Mouse (Mus musculus) forebrain, embryonic 16.5 days (tissue): ENCODE measurements around the gene Prkd3. TPM values are rescaled to one million over a fixed set of nuclear protein-coding genes. Genes with fewer than 3 reads are reported as not detected.

ENCODE experiments used
- ATAC-seq: fragments of 200-750 bp; cut with Nextera tagmentation; 2 replicates; pipeline ENCODE4 v1.8.0; 2017; ENCODE audit warnings: mild to moderate bottlenecking, moderate library complexity
- H3K27ac ChIP-seq: fragments of 300-500 bp; sonication (generic); 2 replicates; pipeline ENCODE4 v1.5.1; 2014; ENCODE audit warnings: low read length, control low read depth
- H3K27me3 ChIP-seq: fragments of 300-500 bp; sonication (generic); replicated peaks from 2 replicates; pipeline ENCODE4 v1.6.1; 2014; ENCODE audit warnings: low read length; ENCODE audit not compliant: control insufficient read depth, insufficient read depth
- H3K36me3 ChIP-seq: fragments of 300-500 bp; sonication (generic); 2 replicates; pipeline ENCODE4 v1.6.1; 2014; ENCODE audit not compliant: control insufficient read depth, insufficient read depth
- H3K4me1 ChIP-seq: fragments of 300-500 bp; sonication (generic); replicated peaks from 2 replicates; pipeline ENCODE4 v1.6.1; 2014; ENCODE audit warnings: low read length; ENCODE audit not compliant: control insufficient read depth, insufficient read depth
- H3K4me2 ChIP-seq: fragments of 300-500 bp; sonication (generic); 2 replicates; pipeline ENCODE4 v1.6.1; 2014; ENCODE audit warnings: mild to moderate bottlenecking, low read length, control low read depth
- H3K4me3 ChIP-seq: fragments of 300-500 bp; sonication (generic); replicated peaks from 2 replicates; pipeline ENCODE4 v1.5.1; 2014; ENCODE audit warnings: mild to moderate bottlenecking, low read length, control low read depth
- H3K9ac ChIP-seq: fragments of 300-500 bp; sonication (generic); replicated peaks from 2 replicates; pipeline ENCODE4 v1.6.1; 2014; ENCODE audit warnings: low read depth, low read length, control low read depth
- H3K9me3 ChIP-seq: fragments of 300-500 bp; sonication (generic); 2 replicates; pipeline ENCODE4 v1.6.1; 2016; ENCODE audit warnings: low read length; ENCODE audit not compliant: control insufficient read depth
- WGBS: fragments of 180-500 bp; shearing (Covaris S2); extraction: QIAGEN DNeasy Blood & Tissue Kit; methylation state at CpG from one replicate; pipeline ENCODE4 v1.1.7; 2014; 5-methylcytosine and 5-hydroxymethylcytosine counted together
- polyA plus RNA-seq: library from polyadenylated mRNA; unstranded; fragments of >200 nt; fragmentation: Nextera tagmentation; extraction: Ambion mirVana; gene quantifications from 2 replicates; pipeline ENCODE4 v1.2.1, GENCODE M21; 2015

Gene Prkd3
- polyA plus RNA-seq, 1 experiment from 2014 or later: 27.0 TPM

DNA sequence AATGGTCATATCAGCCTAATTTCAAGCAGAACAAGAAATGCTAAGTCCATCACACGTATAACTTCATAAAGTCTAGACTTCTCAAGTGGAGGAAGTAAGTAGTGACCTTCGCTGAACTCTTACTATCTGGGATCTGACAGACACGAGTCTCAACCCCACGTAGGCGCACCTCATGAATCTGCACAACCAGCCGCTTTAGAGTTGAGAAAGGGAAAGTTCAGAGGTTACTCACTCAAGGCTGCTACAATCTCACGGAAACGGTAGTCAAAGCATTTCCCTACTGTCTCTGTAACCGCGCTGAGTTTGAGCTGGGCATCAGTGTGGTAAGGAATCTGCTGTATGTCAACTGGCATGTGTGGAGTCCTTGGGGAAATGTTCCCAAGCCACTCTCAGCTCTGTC, 4.8 kb downstream of the Prkd3 start:
- H3K4me3 ChIP-seq: no peak overlapping the region
- no peak overlapping the region for H3K27ac ChIP-seq
- ATAC-seq: no peak
- H3K4me2 ChIP-seq: no peak overlapping the region
- no peaks in the 10 kb centered on the region for H3K27me3 ChIP-seq
- 90% methylated on average over 10 of the region's 10 CpGs for WGBS
- peaks cover 20% of the 10 kb centered on the region for H3K4me1 ChIP-seq
- peaks cover 5% of the 10 kb centered on the region; the same call in 1 of the 2 replicates for H3K36me3 ChIP-seq
- H3K9ac ChIP-seq: no peak overlapping the region
- H3K9me3 ChIP-seq: no peaks in the 10 kb centered on the region

DNA sequence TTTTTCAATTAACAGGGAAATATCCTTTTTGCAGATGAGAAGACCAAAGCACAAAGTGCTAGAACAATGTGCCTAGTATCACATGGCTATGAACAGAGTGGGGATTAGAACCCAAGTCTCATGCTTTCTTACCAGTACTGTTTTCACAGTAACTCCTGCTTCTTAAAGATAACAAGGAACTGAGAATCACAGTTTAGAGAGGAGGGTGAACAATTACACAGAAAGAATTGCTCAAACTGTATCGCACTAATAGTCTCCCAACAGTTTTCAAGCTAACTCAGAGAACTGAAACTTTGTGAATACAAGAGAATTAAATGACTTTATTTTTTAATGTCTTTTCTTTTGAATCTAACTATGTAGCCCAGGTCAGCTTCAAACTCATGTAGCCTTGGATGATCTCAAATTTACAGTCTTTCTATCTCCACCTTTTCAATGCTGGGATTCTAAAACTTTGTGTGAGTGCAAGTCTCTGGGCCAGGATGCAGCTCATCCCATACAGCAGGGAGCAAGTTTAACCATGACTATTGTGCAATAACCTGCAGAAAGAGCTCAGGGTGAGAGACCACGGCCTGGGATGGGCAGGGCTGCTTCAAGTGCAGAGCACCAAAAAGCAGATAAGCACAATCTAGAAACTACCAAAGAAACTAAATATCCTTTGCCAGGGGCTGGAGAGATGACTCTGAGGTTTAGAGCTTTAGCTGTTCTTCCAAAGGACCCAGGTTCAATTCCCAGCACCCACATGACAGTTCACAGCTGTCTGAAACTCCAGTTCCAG, 5.5 kb downstream of the Prkd3 start:
- Histone ChIP-seq H3K27me3 (no peaks in the 10 kb centered on the region), H3K27ac (no peak overlapping the region), H3K4me3 (no peak overlapping the region), H3K4me1 (peaks cover 20% of the 10 kb centered on the region), H3K9ac (no peak overlapping the region), H3K36me3 (peaks cover 5% of the 10 kb centered on the region; the same call in 1 of the 2 replicates), H3K9me3 (no peaks in the 10 kb centered on the region), H3K4me2 (no peak overlapping the region)
- 89% methylated on average over 2 of the region's 2 CpGs for WGBS
- no peak for ATAC-seq

DNA sequence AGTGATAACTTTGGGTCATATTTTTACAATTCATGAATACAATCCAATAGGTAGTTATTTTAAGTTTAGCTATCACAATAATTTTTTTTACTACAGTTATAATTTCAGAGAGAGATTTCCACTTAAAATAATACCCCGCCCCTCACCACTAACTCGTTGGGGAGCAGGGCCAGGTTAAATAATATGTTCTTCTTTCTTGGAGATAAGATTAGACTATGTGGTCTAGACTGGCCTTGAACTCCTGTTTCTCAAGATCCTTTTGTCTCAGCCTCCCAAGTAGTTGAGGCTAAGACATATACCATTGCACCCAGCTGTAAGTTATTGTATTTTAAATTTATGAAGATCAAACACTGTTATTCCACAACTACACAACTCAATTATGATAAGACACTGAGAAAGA, 7.0 kb downstream of the Prkd3 start:
- Histone ChIP-seq H3K36me3 (peaks cover 5% of the 10 kb centered on the region; the same call in 1 of the 2 replicates), H3K27me3 (no peaks in the 10 kb centered on the region), H3K9ac (no peak overlapping the region), H3K4me2 (no peak overlapping the region), H3K4me3 (no peak overlapping the region), H3K4me1 (peaks cover 12% of the 10 kb centered on the region), H3K27ac (no peak overlapping the region), H3K9me3 (no peaks in the 10 kb centered on the region)
- 96% methylated on average over 2 of the region's 2 CpGs for WGBS
- ATAC-seq: no peak

- Histone ChIP-seq H3K27me3 (no peaks in the 10 kb centered on the region), H3K9me3 (no peaks in the 10 kb centered on the region), H3K36me3 (no peaks in the 10 kb centered on the region), H3K4me3 (no peak overlapping the region), H3K4me2 (no peak overlapping the region), H3K27ac (no peak overlapping the region), H3K9ac (no peak overlapping the region), H3K4me1 (no peaks in the 10 kb centered on the region; the same call in 1 of the 2 replicates)
- WGBS: 95% methylated on average over 4 of the region's 4 CpGs
- ATAC-seq: no peak
Observed at GRCm38 (mm10) chr17:78999745-79000270, 20.8 kb downstream of the Prkd3 start.

DNA sequence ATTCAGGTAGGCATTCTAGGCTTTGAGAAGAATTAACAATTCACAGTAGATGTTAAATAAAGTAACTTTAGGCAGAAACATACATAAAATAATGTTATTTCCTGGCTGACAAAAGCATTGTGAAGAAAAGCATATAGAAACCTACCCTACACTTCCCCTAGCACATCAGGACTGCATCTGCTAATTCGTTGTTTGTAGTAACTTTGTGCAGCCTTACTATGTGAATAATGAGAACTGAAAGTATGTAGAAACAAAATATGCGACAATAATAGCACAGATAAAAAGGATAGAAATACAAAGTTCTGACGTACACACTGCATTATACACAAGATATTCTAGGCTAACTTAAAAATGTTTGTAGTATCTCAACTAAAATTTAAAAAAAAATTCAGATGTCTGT, 21.4 kb downstream of the Prkd3 start:
- Histone ChIP-seq H3K4me3 (no peak overlapping the region), H3K9me3 (no peaks in the 10 kb centered on the region), H3K27me3 (no peaks in the 10 kb centered on the region), H3K4me2 (no peak overlapping the region), H3K36me3 (no peaks in the 10 kb centered on the region), H3K27ac (no peak overlapping the region), H3K4me1 (no peaks in the 10 kb centered on the region; the same call in none of the 2 replicates), H3K9ac (no peak overlapping the region)
- WGBS: 96% methylated on average over 3 of the region's 3 CpGs
- no peak for ATAC-seq

GRCm38 (mm10) chr17:78998130-78998529, 22.5 kb downstream of the Prkd3 start:
- 90% methylated on average over 2 of the region's 2 CpGs for WGBS
- ATAC-seq: no peak

GRCm38 (mm10) chr17:78994931-78995820, 25.4 kb downstream of the Prkd3 start:
- Histone ChIP-seq H3K36me3 (no peaks in the 10 kb centered on the region), H3K9me3 (no peaks in the 10 kb centered on the region), H3K27ac (no peak overlapping the region), H3K27me3 (no peaks in the 10 kb centered on the region), H3K4me3 (no peak overlapping the region), H3K4me1 (no peaks in the 10 kb centered on the region; the same call in none of the 2 replicates), H3K9ac (no peak overlapping the region), H3K4me2 (no peak overlapping the region)
- WGBS: 79% methylated on average over 9 of the region's 9 CpGs
- ATAC-seq: no peak

More at GRCm38 (mm10) chr17:78998130-78998529, 22.5 kb downstream of the Prkd3 start:
- Histone ChIP-seq H3K27ac (no peak overlapping the region), H3K9ac (no peak overlapping the region), H3K9me3 (no peaks in the 10 kb centered on the region), H3K4me1 (no peaks in the 10 kb centered on the region; the same call in none of the 2 replicates), H3K4me2 (no peak overlapping the region), H3K27me3 (no peaks in the 10 kb centered on the region), H3K4me3 (no peak overlapping the region), H3K36me3 (no peaks in the 10 kb centered on the region)

DNA sequence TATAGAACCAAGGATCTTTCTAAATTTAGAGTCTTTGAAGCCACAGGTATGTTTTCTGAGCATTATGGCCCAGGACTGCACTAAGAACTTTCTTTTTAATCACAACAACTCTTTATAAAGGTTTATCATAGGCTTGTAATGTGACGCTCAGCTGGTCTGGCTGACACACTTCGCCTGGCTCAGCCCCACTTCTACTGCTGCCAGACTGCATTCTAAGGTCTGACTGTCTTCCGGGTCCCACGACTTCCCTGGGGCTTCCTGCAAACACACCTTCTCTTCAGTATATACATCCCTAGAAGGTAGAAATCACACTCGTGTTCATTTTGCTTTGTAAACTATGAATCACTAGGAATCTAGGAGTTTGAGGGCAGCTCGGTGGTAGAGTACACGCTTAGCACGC, 26.2 kb downstream of the Prkd3 start:
- H3K4me2 ChIP-seq: no peak overlapping the region
- 87% methylated on average over 8 of the region's 8 CpGs for WGBS
- no peak overlapping the region for H3K9ac ChIP-seq
- H3K4me1 ChIP-seq: no peaks in the 10 kb centered on the region; the same call in none of the 2 replicates
- no peaks in the 10 kb centered on the region for H3K36me3 ChIP-seq
- no peak overlapping the region for H3K27ac ChIP-seq
- ATAC-seq: no peak
- no peaks in the 10 kb centered on the region for H3K9me3 ChIP-seq
- no peak overlapping the region for H3K4me3 ChIP-seq
- H3K27me3 ChIP-seq: no peaks in the 10 kb centered on the region

DNA sequence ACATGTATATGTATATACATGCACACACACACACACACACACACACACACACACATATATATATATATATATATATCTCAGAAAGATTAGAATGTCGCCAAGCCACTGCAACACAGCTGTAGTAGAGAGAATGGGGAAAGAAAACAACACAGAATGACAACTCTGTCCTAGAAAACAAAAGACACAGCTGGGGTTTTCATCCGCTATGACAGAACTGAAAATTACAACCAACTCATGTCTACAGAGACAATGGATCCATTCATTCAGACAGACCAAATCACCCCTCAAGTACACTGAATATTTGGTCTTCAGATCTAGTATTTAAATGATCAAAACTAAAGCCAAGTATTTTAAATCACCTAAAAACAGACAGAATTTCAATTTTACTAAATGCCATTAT, 26.9 kb downstream of the Prkd3 start:
- Histone ChIP-seq H3K36me3 (no peaks in the 10 kb centered on the region), H3K27me3 (no peaks in the 10 kb centered on the region), H3K4me1 (no peaks in the 10 kb centered on the region; the same call in none of the 2 replicates), H3K4me2 (no peak overlapping the region), H3K9ac (no peak overlapping the region), H3K4me3 (no peak overlapping the region), H3K9me3 (no peaks in the 10 kb centered on the region), H3K27ac (no peak overlapping the region)
- WGBS: 47% methylated on average over 2 of the region's 2 CpGs
- peak; percentile 69; the same call in 1 of the 2 replicates for ATAC-seq
